Mouse (Mus musculus) CD4-positive, CD25-positive, alpha-beta regulatory T cell (primary cell): Measurements from ENCODE around the gene Scgb1b3. TPM values are rescaled to one million over a fixed set of nuclear protein-coding genes. Genes with fewer than 3 reads are reported as not detected.

ENCODE experiments used
- polyA plus RNA-seq: library from polyadenylated mRNA; unstranded; fragments of 100-300 nt; shearing (Covaris generic); gene quantifications from one replicate; pipeline ENCODE4 v1.2.1, GENCODE M21; 2017

Scgb1b3 gene
- polyA plus RNA-seq, result not detected

DNA sequence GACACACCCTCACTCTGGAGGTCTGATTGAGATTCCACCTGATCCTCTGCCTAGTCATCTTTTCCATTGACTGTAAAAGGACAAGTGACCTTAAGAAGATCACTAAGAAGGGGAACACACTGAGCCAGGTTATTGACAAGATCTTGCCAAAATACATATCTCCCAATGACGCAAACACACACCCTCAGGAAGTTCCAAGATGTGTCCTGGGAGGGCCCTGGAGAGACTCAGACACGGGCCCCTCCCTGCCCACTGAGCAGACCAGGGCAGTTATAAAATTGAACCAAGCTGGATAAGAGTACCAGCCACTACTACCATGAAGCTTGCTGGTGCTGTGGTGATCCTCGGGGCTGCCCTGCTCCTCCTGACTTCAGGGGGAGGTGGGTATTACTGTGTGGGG lies at the start of gene Scgb1b3:
TSS of gene Scgb1b3 (plus strand) at position 301 of the 400 bp plus-strand sequence.

DNA sequence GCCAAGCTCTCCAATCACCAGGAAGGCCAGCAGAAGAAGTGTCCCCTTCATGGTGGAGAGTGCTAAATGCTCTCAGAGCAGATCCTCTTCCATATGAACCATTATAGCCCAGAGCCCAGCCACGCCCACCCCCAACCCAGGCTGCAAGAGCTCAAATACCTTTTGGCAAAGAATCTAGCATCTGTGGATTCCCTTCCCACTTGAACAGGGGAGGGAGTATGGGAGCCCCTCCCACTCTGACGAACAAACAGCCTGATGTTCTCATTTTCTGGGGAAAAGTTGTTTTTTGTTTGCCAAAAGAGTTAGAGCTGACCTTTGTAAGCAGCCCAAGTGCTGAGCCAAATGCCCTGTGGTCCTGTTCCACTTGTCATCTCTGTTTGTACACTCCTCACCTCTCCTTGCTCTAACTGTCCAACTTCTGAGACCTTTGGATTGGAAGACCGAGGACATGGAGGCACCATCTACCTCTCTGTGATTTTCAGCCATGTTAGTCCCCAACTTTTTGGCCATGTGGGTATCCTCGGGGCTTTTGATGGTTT lies 13.3 kb upstream of the Scgb1b3 start, which contains the start of gene Scgb2b3:
TSS of gene Scgb2b3 (minus strand) at position 51 of the 539 bp plus-strand sequence.

Other genes starting within 250 kb of the Scgb1b3 start
- 0.68 TPM for gene Scn1b, start 248.6 kb upstream of the Scgb1b3 start, polyA plus RNA-seq
- 360 TPM for gene Gramd1a, start 219.7 kb upstream of the Scgb1b3 start, polyA plus RNA-seq
- gene Scgb2b2, start 85.1 kb upstream of the Scgb1b3 start, polyA plus RNA-seq, result not detected
- gene Scgb1b2, start 83.8 kb upstream of the Scgb1b3 start, polyA plus RNA-seq, result not detected
- not detected for gene Scgb2b3, start 13.5 kb upstream of the Scgb1b3 start, polyA plus RNA-seq